ENCODE assay signal across 17 mouse cellular contexts in the genomic region with DNA sequence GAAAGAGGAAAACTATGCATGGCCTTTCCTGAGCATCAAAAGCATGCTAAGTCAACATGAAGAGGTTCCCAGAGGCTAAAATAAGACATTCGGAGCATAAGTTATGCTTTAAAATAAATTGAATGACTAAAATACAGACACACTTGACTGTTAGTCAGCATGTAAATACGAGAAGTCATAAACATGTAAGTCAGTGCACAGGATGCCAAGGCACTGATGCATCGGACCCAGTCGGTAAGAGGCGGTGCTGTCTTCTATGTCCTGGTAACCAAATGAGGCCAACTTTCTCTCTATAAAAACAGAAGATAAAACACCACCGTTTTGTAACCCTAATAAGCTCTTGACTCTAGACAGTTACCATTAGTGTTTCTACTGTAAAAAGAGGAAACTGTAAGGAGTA.
"Had no signal": no experiment of that assay in that cellular context is flagged by ENCODE, and none has a peak within 500 bp of the region (broad histone marks: within the 10 kb centered on the region; RNA-seq: fewer than 3 reads in every experiment).

No protein-coding gene starts in this region.

- DNase-seq: retina, postnatal 1 day; right cerebral cortex, adult 18-20 months; right cerebral cortex, postnatal 14 days; right cerebral cortex, postnatal 25 days; right cerebral cortex, postnatal 4 days; spleen, adult 18-20 months; thymus, adult 18-20 months; thymus, adult 2 months; thymus, postnatal 14 days; thymus, postnatal 25 days; thymus, postnatal 36 days; thymus, postnatal 4 days had no signal

- H3K4me3 ChIP-seq: neural tube, embryonic 12.5 days; neural tube, embryonic 13.5 days; neural tube, embryonic 15.5 days; stomach, embryonic 15.5 days had no signal

- H3K27ac ChIP-seq: neural tube, embryonic 12.5 days; neural tube, embryonic 13.5 days; neural tube, embryonic 15.5 days; stomach, embryonic 15.5 days; stomach, postnatal 0 days had no signal

- H3K27me3 ChIP-seq: neural tube, embryonic 12.5 days; neural tube, embryonic 15.5 days; stomach, embryonic 15.5 days had no signal

- H3K4me1 ChIP-seq: neural tube, embryonic 12.5 days; stomach, embryonic 15.5 days had no signal
